Mouse (Mus musculus): ENCODE measurements around the gene Mef2b. TPM values are rescaled to one million over a fixed set of nuclear protein-coding genes. Genes with fewer than 3 reads are reported as not detected.

Gene Mef2b
- total RNA-seq (2023) = under 1 TPM; 0.53 to 0.78 TPM

GRCm38 (mm10) chr8:70139026-70139857 is at the start of gene Mef2b, which contains the start of the genes Rfxank and Borcs8:
TSS of gene Mef2b (plus strand) at chr8:70139711.
TSS of gene Rfxank (minus strand) at chr8:70139154.
TSS of gene Borcs8 (plus strand) at chr8:70139499.

GRCm38 (mm10) chr8:70120667-70121066 is 18.8 kb upstream of the Mef2b start, which contains the start of gene Ncan:
TSS of gene Ncan (minus strand) at chr8:70120873.

GRCm38 (mm10) chr8:70131166-70131883 is 8.2 kb upstream of the Mef2b start, which contains the start of gene Nr2c2ap:
TSS of gene Nr2c2ap (plus strand) at chr8:70131333.

GRCm38 (mm10) chr8:70172043-70172681 is 32.7 kb downstream of the Mef2b start, which contains the start of gene Tmem161a:
TSS of gene Tmem161a (plus strand) at chr8:70172356.

GRCm38 (mm10) chr8:70212112-70213055 is 72.9 kb downstream of the Mef2b start, which contains the start of gene Slc25a42:
TSS of gene Slc25a42 (minus strand) at chr8:70212305.

Other genes starting within 250 kb of the Mef2b start
- 1 to 10 TPM in 1 of 2 experiments, under 1 TPM in 1; 0.53 to 1.1 TPM for gene Tssk6, start 237.5 kb upstream of the Mef2b start, total RNA-seq (2023)
- 10 to 100 TPM; 57.7 to 58.4 TPM for gene Ndufa13, start 237.2 kb upstream of the Mef2b start, total RNA-seq (2023)
- not detected for gene Yjefn3, start 237.0 kb upstream of the Mef2b start, total RNA-seq (2023)
- gene Gatad2a, start 143.3 kb upstream of the Mef2b start, total RNA-seq (2023) = 10 to 100 TPM; 65.9 to 67.4 TPM
- 10 to 100 TPM; 69.7 to 79.3 TPM for gene Mau2, start 97.0 kb upstream of the Mef2b start, total RNA-seq (2023)
- gene Sugp1, start 96.9 kb upstream of the Mef2b start, total RNA-seq (2023) = 10 to 100 TPM; 26.8 to 28.6 TPM
- not detected for gene Tm6sf2, start 66.8 kb upstream of the Mef2b start, total RNA-seq (2023)
- not detected for gene Hapln4, start 56.3 kb upstream of the Mef2b start, total RNA-seq (2023)
- gene Ncan, start 18.8 kb upstream of the Mef2b start, total RNA-seq (2023) = not detected
- 10 to 100 TPM in 1 of 2 experiments, 1 to 10 TPM in 1; 9.9 to 12.9 TPM for gene Nr2c2ap, start 8.4 kb upstream of the Mef2b start, total RNA-seq (2023)
- 10 to 100 TPM in 1 of 2 experiments, 1 to 10 TPM in 1; 9.8 to 16.9 TPM for gene Rfxank, start 557 bp upstream of the Mef2b start, total RNA-seq (2023)
- 10 to 100 TPM; 35.8 to 41.5 TPM for gene Borcs8, start 212 bp upstream of the Mef2b start, total RNA-seq (2023)
- 10 to 100 TPM; 22.8 to 24.0 TPM for gene Tmem161a, start 32.6 kb downstream of the Mef2b start, total RNA-seq (2023)
- gene Slc25a42, start 72.6 kb downstream of the Mef2b start, total RNA-seq (2023) = 1 to 10 TPM; 1.9 to 2.6 TPM
- gene Sugp2, start 94.5 kb downstream of the Mef2b start, total RNA-seq (2023) = 10 to 100 TPM; 27.7 to 31.9 TPM
- 1 to 10 TPM; 4.2 to 5.7 TPM for gene Armc6, start 94.8 kb downstream of the Mef2b start, total RNA-seq (2023)
- gene Homer3, start 143.1 kb downstream of the Mef2b start, total RNA-seq (2023) = 1 to 10 TPM; 8.3 to 9.6 TPM
- gene Ddx49, start 162.8 kb downstream of the Mef2b start, total RNA-seq (2023) = 10 to 100 TPM; 32.1 to 32.3 TPM
- gene Cope, start 162.8 kb downstream of the Mef2b start, total RNA-seq (2023) = 100 to 1,000 TPM; 104 to 110 TPM
- not detected for gene Cers1, start 176.1 kb downstream of the Mef2b start, total RNA-seq (2023)
- gene Gdf1, start 190.1 kb downstream of the Mef2b start, total RNA-seq (2023) = not detected
- 10 to 100 TPM; 49.1 to 49.4 TPM for gene Upf1, start 213.6 kb downstream of the Mef2b start, total RNA-seq (2023)
- gene Comp, start 233.8 kb downstream of the Mef2b start, total RNA-seq (2023) = under 1 TPM; 0.24 to 0.78 TPM

Data from neutrophil, adult 59 days (primary cell).